Mouse (Mus musculus) megakaryocyte, embryonic 14.5 days (primary cell): Measurements from ENCODE around the gene Adap1.

Experiments used
- FLI1 ChIP-seq: IDR thresholded peaks from 2 replicates; pipeline ENCODE4 v1.6.1; 2012; ENCODE audit warnings: low read length, inconsistent platforms, mixed read lengths
- GATA1 ChIP-seq: IDR thresholded peaks from 3 replicates; pipeline ENCODE4 v1.6.1; 2012; ENCODE audit warnings: mixed read lengths, low read length, inconsistent platforms, borderline replicate concordance

DNA sequence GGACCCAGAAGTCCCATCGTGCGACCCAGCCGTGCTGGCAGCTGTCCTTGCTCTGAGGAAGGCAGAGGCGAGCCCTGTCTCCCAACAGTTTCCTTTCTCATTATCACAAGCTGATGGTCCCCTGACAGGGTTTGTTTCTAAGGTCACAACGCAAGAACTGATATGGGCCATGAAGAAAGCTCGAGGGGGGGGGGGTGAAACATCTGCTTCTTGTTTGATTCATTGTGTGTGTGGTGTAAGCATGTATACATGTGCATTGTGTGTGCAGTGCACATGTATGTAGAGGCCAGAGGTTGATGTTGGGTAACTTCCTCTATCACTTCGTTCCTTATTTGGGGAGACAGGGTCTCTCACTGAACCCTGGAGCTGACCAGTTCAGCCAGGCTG, 2.2 kb upstream of the Adap1 start:
- TF ChIP-seq GATA1 (no peak), FLI1 (no peak)
